Mouse (Mus musculus) cerebellum, adult (tissue): ENCODE results near the gene Reps2.

Experiments used
- ATAC-seq: cut with Nextera tagmentation; 2 replicates; pipeline ENCODE4 v1.9.2; 2017; ENCODE audit warnings: mild to moderate bottlenecking, moderate library complexity, mixed read lengths; ENCODE audit not compliant: insufficient number of reproducible peaks, low FRiP score, low TSS enrichment

The Reps2 gene

DNA sequence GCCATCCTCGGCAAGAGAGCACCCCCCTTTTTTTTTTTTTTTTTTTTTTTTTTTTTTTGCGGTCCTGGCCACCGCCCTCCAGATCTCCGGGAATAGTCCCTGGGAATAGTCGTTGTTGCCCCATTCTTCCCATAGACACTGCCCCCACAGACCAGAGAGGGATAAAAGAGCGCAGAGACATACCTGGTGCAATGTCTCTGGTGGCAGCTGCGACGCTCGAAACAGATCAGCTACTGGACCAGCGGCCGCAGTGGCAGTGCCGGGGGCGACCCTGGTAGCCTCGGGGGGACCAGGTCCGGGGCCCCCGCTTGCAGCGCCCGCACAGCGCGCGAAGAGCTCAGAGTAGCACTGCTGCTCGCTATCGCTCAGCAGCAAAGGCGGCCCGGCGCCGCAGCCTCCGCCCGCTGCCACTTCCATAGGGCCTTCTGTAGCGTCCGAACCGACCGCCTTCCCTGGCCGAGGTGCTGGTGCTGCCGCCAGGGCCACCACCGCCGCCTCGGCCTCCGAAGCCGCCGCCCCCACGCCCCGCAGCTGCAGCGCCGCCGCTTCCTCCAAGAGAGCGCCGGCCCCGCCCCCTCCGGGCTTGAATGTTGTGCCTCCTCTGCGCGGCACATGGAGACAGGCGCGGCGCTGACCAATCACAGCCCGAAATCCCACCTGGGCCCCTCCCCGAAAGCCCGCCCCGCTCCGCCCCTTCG lies at the start of gene Reps2:
Gene Reps2, minus strand, starts transcription at position 559 of the 698 bp plus-strand sequence.
- ATAC-seq, result peak; percentile 97

DNA sequence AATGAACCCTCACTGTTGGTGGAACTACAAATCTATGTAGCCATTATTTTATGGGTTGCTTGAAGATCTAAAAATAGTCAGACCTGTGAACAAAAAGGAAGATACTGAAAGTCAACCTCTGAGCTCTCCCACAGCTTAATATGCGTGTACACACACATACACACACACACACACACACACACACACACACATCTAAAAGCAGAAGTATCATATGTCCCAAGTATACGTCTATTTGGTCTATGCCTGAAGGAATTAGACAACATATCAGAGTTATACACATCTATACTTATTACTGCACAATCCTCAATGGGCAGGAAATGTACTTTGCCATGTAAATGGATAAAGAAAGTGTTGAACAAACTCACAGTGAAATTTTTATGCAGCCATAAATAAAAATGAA lies 47.8 kb upstream of the Reps2 start:
- ATAC-seq, result no peak

DNA sequence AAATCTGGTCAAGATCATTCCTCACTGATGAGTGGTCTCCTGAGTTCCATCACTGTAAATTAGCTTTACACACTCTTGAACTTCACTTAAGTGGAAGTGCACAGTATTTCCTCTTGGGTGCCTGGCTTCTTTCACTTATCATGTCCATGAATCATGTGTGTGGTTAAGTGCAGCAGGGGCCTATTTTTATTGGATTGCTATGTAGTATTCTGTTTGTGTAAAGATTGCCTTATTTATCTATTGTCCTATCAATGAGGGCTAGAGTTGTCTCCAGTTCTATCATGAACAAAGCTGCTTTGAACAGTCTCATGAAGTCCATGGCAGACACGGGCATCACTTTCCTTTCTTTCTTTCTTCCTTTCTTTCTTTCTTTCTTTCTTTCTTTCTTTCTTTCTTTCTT lies 41.9 kb upstream of the Reps2 start:
- ATAC-seq, result no peak

DNA sequence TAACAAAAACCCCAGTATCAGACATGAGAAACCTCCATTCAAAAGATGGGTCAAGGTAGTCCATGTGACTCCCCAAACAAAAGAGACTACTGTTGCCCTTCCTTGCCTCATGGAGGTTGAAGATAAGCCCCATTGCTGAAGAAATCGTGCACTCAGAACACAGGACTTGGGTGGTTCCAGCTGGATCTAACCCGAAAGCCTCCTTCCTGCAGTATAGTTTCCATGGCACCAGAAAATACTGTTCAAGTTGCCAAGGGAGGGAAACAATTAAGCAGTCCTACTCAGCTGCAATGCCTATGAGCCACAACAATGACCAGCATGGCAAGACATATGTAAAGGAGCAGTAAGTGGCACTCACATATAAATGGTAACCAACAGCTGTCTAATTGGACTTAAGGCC lies 36.1 kb upstream of the Reps2 start:
- no peak for ATAC-seq

DNA sequence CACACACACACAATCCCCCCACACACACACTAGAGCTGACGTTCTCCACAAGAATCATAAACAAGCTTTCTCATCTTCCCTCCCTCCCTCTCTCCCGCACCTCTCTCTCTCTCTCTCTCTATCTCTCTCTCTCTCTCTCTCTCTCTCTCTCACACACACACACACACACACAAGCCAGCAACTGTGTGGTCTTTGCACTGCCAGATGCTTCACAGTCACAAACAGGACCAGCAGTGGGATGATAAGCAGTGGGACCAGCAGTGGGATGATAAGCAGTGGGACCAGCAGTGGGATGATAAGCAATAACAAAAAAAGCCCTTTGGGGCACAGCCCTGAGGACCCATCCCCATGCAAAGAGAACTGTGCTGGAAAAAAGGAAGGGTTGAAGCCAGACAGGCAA lies 35.4 kb upstream of the Reps2 start:
- no peak for ATAC-seq

DNA sequence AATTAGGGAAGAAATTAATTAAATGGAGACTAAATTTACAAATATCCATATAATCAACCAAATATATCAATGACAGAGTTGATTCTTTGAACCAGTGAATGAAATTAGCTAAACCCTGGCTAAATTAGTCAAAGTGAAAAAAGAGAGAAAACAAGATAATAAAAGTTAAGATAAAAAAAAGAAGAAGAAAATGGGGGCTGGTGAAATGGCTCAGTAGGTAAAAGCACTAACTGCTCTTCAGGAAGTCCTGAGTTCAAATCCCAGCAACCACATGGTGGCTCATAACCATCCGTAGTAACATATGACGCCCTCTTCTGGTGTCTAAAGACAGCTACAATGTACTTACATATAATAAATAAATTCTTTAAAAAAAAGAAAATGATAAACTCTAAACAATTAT lies 22.7 kb upstream of the Reps2 start:
- no peak for ATAC-seq

DNA sequence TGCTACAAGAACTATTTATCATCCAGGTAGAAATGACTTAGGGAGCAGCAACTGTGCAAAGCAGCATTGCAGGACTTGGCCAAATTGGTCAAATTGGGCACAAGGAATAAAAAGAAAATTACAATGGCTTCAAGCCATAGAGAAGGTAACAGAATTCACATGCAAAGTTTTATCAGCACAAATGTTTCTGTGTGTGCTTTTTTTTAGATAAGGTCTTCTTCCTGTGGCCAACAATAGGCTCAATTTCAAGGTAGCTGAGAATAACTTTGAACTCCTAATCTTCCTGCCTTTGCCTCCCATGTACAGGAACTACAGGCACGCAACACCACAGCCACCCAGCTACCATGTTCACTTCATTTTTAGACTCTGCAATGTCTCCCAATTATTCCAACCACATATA lies 16.7 kb upstream of the Reps2 start:
- no peak for ATAC-seq

DNA sequence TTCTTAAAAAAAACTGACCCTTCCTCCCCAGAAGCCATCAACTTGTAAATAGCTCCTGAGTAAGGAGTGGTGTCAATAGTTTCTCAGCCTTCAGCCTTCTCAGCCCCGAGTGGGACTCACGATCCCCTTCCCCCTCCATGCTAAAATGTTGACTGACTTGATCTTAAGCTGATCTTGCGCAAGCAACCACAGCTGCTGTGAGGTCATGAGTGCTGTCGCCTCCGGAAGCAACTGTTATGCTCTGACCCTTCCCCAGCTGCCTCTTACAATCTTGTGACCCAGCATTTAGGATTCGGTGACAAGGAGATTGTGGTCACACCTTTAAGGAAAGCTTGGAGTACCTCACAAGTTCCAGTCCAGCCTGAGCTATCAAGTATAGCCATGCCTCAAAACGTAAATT lies 10.1 kb upstream of the Reps2 start:
- ATAC-seq, result no peak

DNA sequence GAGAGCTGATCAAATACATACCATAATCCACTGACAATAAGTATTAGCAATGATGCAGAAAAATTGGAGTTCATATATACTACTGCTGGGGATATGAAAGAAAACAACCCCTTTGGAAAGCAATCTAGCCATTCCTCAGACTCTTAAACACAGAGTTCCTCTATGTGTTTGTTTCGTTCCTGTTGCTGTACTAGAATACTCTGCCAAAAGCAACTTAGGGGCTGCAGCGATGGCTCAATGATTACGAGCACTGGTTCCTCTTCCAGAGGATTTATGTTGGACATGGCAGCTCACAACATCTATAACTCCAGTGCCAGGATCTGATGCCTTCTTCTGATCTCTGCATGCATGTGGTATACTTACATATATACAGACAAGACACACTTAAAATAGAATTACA lies 9.0 kb upstream of the Reps2 start:
- no peak for ATAC-seq

DNA sequence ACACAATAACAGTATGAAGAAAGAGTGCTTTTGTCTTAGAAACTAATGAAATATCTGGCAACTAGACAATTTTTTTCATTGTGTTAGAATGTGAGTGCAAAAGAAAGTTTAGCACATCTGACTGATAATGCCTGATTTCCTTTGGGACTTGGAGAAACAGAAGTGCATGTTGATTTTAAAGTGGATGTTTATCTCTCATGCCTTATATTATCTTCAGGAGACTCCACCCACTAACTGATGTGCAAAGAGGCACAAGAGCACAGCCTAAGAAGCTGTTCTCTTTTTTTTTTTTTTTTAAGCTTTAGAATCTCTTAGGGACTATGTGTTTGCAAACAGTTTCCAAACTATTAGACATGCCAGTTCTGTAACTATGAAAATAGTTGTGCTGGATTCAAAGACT lies 7.7 kb upstream of the Reps2 start:
- no peak for ATAC-seq

DNA sequence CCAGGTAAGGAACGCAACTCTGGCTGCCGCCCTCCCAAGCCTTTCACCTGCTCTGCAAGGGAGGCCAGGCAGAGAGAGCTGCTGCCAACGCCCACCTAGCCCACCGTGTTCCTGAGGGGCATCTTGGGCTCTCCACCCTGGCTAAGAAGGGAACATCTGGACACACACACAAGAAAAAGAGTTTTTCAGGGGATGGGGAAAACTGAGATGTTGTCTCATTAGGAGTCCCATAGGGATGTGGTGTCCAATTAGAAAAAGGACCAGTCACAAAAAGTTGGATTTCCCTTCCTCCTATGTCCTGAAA lies 292 bp upstream of the Reps2 start:
- no peak for ATAC-seq

DNA sequence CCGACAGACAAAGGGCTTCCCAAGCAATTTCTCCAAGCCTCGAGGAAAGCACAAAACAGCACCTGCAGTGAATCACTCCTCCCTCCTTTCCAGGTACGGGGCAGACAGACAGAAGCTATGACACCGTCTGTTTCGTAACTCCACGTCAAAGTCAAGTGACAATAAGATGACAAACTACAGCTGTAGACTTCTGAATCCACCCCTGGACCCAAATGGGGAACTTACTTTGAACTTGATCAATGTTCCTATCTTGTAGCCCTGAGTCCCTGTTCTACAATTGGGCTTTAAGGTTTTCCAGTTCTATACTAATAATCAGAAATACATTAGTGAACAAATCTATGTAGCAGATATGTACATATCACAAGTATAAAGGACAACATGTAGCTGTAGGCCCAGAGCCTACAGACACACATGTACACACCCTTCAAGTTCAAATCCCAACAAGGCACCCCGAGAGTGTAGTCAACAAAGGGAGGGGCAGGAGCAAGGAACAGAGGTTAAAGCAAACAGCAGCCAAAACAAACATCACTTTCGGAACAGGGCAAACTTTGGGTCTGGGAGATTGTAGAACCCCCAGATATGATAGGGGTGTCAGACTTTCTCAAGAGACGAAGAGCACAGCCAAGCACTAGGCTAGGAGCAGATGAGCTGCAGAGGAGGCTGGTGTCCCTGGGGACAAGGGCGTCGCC lies 903 bp downstream of the Reps2 start:
- ATAC-seq, result no peak

DNA sequence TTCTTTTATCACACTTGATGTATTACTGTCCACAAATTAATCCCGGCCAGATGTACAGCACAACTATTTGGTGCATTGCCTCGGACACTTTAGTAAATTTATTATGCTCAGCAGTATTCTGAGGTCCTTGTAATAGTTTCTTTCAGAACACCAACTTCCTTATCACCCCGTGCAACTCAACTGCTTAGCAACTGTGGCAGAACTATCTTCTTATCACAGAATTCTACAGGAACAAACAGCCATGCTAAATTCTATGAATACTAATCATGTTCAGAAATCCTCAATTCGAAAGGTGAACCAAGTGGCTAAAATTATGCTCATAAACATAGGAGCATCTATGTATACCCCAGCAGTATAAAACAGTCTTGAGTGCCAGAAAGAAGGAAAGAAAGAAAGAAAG lies 1.7 kb downstream of the Reps2 start:
- ATAC-seq, result no peak

DNA sequence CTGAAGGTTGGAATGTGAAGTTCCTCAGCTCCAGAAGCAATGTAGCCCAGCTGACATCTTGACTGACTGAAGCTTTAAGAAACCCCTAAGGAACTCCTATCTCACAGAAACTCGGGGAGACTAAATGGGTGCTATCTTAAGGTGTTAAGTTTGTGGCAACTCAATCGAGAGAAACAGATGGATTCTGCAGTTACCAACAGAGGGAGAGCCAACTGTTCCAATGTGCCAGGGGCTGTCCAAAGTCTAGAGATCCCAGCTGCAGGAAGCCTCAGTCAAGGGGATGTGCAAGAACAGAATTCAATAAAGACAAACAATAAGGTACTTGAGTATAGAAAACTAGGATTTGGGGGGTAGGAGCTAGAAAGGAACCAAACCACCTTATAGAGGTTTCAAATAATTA lies 8.3 kb downstream of the Reps2 start:
- ATAC-seq, result no peak

DNA sequence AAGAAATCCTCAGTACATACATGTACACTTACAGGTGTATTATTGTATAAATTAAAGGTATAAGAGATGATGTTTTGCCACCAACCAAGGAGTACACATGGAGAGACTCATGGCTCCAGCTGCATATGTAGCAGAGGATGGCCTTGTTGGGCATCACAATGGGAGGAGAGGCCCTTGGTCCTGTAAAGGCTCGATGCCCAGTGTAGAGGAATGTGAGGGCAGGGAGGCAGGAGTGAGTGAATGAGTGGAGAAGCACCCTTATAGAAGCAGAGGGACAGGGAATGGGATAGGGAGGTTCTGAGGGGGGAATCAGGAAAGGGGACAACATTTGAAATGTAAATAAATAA lies 21.4 kb downstream of the Reps2 start:
- ATAC-seq, result no peak

DNA sequence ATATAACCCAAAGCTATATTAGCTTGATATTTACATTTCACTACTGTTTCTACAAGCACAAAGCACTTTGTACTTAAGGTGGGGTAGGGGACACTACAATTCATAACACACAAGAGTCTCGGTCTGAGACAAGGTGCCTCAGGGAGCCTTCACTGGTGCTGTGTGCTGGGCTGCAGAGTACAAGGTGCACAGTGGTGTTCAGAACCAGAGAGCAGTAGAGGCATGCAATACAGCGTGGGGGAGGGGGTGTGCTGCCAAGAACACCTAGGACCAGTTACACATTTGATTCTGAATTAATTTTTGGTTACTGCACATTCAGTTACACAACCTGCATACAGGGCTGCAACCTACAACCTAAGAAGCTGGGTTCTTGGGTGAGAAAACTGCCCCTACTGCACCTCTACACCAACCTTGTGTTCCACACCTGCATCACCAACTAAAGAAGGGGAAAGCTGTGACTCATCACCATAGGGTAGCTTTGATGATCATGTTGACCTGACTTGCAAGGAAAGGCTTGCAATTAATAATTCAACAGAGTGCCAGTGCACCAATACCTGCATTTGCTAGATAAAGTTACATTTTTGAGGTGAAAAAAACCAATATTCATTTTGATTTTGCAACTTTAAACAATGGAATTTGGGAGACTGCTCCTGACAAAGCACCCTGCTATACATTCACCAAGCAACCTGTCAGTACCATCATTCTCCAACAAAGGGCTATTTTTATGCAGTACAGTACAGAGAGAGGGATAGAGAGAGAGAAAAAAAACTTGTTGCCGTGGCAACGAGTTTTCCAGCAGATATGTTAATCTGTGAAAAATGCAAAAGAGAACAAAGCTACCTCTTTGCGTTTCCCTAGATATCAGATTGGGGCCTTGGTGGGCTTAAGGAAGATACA lies 22.0 kb downstream of the Reps2 start:
- no peak for ATAC-seq

DNA sequence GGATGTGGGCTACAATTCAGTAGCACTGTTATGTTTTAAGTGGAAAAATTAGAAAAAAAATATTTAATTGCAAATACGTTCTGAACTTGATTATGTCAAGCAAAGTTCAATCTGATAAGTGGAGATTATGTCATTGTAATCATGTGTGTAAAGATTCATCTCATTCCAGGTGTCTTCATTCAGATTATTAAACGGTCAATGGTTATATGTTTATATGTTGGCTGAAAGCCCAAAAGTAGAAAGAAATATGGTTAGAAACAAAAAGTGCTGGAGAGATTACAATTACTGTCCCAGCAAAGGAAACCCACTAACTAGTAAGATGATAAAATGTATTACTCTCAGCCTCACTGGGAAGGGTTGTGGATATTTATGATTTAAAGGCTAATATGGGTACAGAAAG lies 23.7 kb downstream of the Reps2 start:
- ATAC-seq, result no peak

DNA sequence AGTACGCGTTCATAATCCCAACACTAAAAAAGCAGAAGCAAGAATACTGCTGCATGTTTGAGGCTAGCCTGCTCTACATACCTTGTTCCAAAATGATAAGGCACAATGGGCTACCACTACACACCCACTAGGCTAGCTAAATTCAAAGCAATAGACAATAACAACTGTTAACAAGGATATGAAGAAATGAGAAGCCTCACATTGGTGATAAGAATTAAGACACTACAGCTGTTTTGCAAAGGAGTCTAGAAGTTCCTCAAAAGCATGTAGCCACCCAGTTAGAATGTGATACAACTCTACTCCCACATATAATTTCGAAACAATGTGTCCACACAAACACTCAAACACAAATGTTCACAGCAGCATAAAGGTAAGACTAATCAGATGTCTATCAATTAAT lies 24.9 kb downstream of the Reps2 start:
- ATAC-seq, result no peak

DNA sequence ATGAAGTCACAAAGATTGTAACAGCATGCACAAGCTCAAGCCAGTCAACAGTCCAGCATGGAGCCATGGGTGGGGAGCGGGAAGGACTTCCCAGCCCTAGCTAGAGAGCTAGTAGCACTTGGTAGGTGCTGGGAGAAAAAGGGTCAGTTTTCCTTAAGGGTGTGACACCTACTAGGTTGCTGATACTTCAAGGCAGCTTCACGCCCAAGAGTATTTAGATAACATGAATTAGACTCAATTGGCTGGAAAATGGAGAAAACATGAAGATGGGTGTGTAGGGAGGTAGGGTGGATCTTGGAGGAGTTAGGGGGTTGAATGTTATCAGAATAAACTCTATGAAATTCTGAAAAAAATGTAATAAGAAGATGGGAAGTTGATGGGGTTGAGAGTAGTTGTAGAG lies 37.3 kb downstream of the Reps2 start:
- ATAC-seq, result no peak

DNA sequence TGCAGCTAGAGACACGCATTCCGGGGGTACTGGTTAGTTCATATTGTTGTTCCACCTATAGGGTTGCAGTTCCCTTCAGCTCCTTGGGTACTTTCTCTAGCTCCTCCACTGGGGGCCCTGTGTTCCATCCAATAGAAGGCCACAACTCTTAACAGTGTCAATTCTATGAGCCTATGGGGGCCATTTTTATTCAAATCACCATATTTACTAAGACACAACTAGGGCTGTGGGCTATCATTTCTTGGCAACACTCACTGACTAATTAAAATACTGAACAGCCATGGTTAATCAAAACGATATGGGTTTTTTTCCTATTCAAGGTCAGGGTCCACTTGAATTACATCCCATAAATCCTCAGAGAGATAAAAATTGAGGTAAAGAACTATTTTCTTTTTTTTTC lies 43.8 kb downstream of the Reps2 start:
- ATAC-seq, result no peak

DNA sequence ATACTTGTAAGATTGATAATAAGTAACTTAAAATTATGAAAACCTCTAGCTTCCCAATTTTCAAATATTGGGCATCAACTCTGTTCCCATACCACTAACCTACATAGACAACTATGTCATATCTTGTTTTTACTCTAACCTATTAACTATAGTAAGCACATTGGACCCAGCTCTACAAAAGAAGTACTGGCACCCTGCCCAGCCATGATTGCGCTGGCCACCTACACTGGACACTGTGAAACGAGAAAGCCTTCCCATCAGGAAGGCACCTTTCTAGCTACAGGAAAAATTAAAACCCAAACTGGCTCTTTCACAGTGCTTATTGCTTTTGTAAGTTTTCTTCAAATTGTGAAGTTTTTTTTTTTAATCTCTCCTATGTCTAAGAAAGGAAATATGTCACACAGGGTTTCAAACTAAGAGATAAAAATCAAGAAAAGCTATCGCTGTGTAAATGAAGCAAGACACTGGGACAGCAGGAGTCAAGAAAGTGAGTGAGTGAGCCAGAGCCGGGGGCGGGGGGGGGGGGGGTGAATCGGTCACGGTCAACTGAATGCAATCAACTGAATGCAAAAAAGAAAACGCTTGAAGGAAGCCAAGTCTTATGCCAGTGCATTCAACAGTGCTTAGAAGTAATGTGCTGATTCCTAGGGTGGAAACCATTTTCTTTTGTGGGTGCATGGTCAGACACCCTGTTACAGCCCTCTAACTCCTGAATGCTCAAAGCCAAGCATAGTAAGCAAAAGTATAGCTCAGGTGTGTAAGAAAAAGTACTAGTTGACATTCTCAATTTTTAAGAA lies 52.2 kb downstream of the Reps2 start:
- peak; percentile 56 for ATAC-seq
